Mouse (Mus musculus) kidney, adult 2 months (tissue): ENCODE measurements at regions not wholly inside any gene's neighbourhood (a gene's known extent, or its start where the extent isn't known, plus 50 kb on each side); places are given as distances from the start of the nearest gene placed in this dataset.

Experiments used
- CTCF ChIP-seq: fragments of 200-500 bp; conservative IDR thresholded peaks from 2 replicates; pipeline ENCODE4 v1.5.1; 2011; ENCODE audit warnings: low read depth, mild to moderate bottlenecking, control low read depth, low read length, moderate library complexity, mixed read lengths; ENCODE audit not compliant: insufficient read depth, insufficient read length
- POLR2A ChIP-seq: fragments of 200-500 bp; IDR thresholded peaks from one replicate; pipeline ENCODE4 v1.6.1; 2011; ENCODE audit warnings: low read depth, low read length, control low read depth

DNA sequence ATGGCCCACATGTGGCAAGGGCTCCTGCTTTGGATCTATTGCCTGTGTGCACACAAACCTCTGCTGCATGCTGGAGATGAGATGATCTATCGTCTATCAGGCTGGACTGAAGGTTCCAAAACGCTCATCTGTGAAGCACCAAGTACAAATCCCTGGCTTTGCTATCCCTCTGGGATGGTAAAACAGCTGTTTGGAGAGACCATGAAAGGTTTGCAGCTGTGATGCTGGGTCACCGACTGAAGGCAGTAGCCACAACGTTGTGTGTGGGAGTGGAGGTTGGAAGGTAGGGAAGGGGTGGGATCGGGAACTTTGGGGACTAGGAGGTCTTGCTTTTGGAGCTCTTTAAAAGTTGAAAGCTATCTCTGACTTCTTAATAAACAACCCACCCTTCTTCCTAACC lies 178.2 kb upstream of the Klf4 start:
- no peak for TF ChIP-seq POLR2A
- TF ChIP-seq CTCF, result no peak
